Mouse (Mus musculus) neural tube, embryonic 11.5 days (tissue): ENCODE results near the gene Kbtbd3. TPM values are rescaled to one million over a fixed set of nuclear protein-coding genes. Genes with fewer than 3 reads are reported as not detected.
A peak's percentile ranks its signal among the peaks of the same experiment; 100 is the strongest.

ENCODE experiments used
- ATAC-seq: fragments of 200-750 bp; cut with Nextera tagmentation; 2 replicates; pipeline ENCODE4 v1.8.0; 2017; ENCODE audit warnings: moderate number of reproducible peaks, mild to moderate bottlenecking, moderate TSS enrichment, moderate library complexity; ENCODE audit not compliant: insufficient read depth, low FRiP score, low TSS enrichment
- DNase-seq: peaks from one replicate; pipeline ENCODE4 v3.0.0-alpha.2; 2015; ENCODE audit warnings: low spot score
- H3K27ac ChIP-seq: fragments of 300-500 bp; sonication (generic); 2 replicates; pipeline ENCODE4 v1.5.1; 2014; ENCODE audit warnings: low read depth, mild to moderate bottlenecking, low read length
- H3K27me3 ChIP-seq: fragments of 300-500 bp; sonication (generic); 2 replicates; pipeline ENCODE4 v1.6.1; 2014; ENCODE audit warnings: mild to moderate bottlenecking, low read length, mixed read lengths; ENCODE audit not compliant: control insufficient read depth, insufficient read depth
- H3K36me3 ChIP-seq: fragments of 300-500 bp; sonication (generic); 2 replicates; pipeline ENCODE4 v1.6.1; 2014; ENCODE audit warnings: mild to moderate bottlenecking, low read length, moderate library complexity, mixed read lengths; ENCODE audit not compliant: control insufficient read depth, insufficient read depth
- H3K4me1 ChIP-seq: fragments of 300-500 bp; sonication (generic); 2 replicates; pipeline ENCODE4 v1.6.1; 2014; ENCODE audit warnings: low read length, mixed read lengths; ENCODE audit not compliant: control insufficient read depth, insufficient read depth
- H3K4me2 ChIP-seq: fragments of 300-500 bp; sonication (generic); 2 replicates; pipeline ENCODE4 v1.6.1; 2014; ENCODE audit warnings: low read depth, mild to moderate bottlenecking, moderate library complexity
- H3K4me3 ChIP-seq: fragments of 300-500 bp; sonication (generic); 2 replicates; pipeline ENCODE4 v1.5.1; 2014; ENCODE audit warnings: low read depth, low read length
- H3K9ac ChIP-seq: fragments of 300-500 bp; sonication (generic); 2 replicates; pipeline ENCODE4 v1.6.1; 2014; ENCODE audit warnings: mild to moderate bottlenecking, low read length
- H3K9me3 ChIP-seq: fragments of 300-500 bp; sonication (generic); 2 replicates; pipeline ENCODE4 v1.6.1; 2016; ENCODE audit warnings: low read length; ENCODE audit not compliant: control insufficient read depth
- WGBS: fragments of 180-500 bp; shearing (Covaris S2); extraction: QIAGEN DNeasy Blood & Tissue Kit; methylation state at CpG from one replicate; pipeline ENCODE4 v1.1.7; 2014; 5-methylcytosine and 5-hydroxymethylcytosine counted together
- polyA plus RNA-seq: library from polyadenylated mRNA; unstranded; fragments of >200 nt; fragmentation: Nextera tagmentation; extraction: Ambion mirVana; gene quantifications from 2 replicates; pipeline ENCODE4 v1.2.1, GENCODE M21; 2014

The Kbtbd3 gene
- polyA plus RNA-seq, 1 experiment from 2014 or later: 6.6 TPM

DNA sequence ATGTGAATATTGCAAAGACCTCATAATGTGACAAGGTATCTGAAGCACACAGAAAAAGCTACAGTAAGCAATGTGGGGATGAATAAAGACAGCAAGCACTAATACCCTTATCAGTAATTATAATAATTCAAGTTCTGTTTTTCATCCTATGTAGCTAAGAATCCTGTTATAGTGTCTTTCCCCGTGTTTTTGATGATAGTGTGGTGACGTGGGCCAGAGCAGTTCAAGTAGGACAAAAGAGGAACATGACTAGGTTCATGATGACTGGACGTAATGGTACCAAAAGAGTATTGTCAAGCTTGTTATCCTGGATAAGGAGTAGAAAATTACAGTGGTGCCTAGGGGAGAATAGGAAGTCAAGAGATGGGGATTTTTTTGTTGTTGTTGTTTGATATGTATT lies 1.1 kb downstream of the Kbtbd3 start:
- no peak for DNase-seq
- no peaks in the 10 kb centered on the region for H3K27me3 ChIP-seq
- H3K4me1 ChIP-seq: no peaks in the 10 kb centered on the region
- WGBS: 82% methylated on average over 3 of the region's 3 CpGs
- no peak overlapping the region; the same call in 1 of the 2 replicates for H3K9ac ChIP-seq
- no peak for ATAC-seq
- H3K36me3 ChIP-seq: no peaks in the 10 kb centered on the region
- no peak overlapping the region for H3K27ac ChIP-seq
- no peaks in the 10 kb centered on the region for H3K9me3 ChIP-seq
- peak overlapping the region; percentile 55 for H3K4me3 ChIP-seq
- peak overlapping the region; percentile 69 for H3K4me2 ChIP-seq

DNA sequence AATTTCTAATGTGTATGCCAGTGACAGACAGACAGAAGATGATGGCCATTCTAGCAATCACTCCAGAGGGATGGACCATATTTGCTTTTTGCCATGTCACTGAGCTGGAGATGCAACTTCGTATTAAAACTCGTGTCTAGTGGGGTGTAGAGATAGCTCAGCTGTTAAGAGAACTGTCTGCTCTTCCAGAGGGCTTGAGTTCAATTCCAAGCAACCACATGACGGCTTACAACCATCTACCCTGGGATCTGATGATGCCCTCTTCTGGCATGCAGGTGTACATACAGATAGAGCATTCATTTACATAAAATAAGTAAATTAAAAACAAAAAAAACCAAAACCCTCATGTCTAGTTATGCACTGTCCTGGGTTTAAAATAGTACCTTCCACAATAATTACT lies 1.5 kb downstream of the Kbtbd3 start:
- Histone ChIP-seq H3K36me3 (no peaks in the 10 kb centered on the region), H3K4me3 (no peak overlapping the region), H3K9me3 (no peaks in the 10 kb centered on the region), H3K4me1 (no peaks in the 10 kb centered on the region), H3K27ac (no peak overlapping the region), H3K9ac (no peak overlapping the region), H3K27me3 (no peaks in the 10 kb centered on the region), H3K4me2 (no peak overlapping the region)
- 93% methylated on average over 3 of the region's 3 CpGs for WGBS
- ATAC-seq (no peak), DNase-seq (no peak)

DNA sequence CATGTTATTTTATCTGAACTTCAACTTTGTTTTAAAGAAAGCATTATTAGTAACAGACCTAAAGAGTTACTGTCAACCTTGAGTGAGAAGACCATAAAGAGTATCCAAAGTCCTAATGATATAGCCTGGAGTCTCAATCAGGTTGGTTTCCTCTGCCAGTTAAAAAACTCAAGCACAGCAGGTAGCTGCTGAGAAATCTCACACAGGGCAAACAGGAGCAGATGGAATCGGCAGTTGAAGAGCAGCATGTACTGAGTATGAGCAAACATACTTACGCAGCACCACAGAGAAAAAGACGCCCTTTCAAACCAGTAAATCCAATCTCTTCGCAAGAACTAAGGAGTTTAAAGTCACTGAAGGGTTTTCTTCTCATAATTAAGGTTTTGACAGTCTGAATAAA lies 4.3 kb downstream of the Kbtbd3 start:
- no peak for DNase-seq
- H3K27ac ChIP-seq: no peak overlapping the region
- no peak for ATAC-seq
- H3K9ac ChIP-seq: no peak overlapping the region
- H3K36me3 ChIP-seq: no peaks in the 10 kb centered on the region
- H3K27me3 ChIP-seq: no peaks in the 10 kb centered on the region
- H3K4me2 ChIP-seq: no peak overlapping the region
- no peak overlapping the region for H3K4me3 ChIP-seq
- H3K4me1 ChIP-seq: no peaks in the 10 kb centered on the region
- WGBS: 87% methylated on average over 4 of the region's 4 CpGs
- H3K9me3 ChIP-seq: no peaks in the 10 kb centered on the region

DNA sequence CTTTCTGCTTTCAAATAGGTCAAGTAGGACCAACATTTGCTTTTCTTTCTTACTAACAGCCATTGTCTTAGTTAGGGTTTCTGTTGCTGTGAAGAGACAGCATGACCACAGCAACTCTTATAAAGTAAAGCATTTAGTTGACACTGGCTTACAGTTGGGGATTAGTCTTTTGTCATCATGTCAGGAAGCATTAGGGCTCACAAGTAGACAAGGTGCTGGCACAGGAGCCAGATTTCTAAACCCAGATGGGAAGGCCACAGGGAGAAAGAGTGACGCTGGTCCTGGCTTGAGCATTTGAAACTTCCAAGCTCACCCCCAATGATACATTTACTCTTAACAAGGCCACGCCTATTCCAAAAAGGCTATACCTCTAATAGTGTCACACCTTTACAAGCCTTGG lies 6.1 kb downstream of the Kbtbd3 start:
- no peak overlapping the region for H3K4me3 ChIP-seq
- H3K4me1 ChIP-seq: no peaks in the 10 kb centered on the region
- H3K36me3 ChIP-seq: no peaks in the 10 kb centered on the region
- H3K9me3 ChIP-seq: no peaks in the 10 kb centered on the region
- H3K4me2 ChIP-seq: no peak overlapping the region
- 95% methylated on average over 2 of the region's 2 CpGs for WGBS
- DNase-seq (no peak), ATAC-seq (no peak)
- no peak overlapping the region for H3K9ac ChIP-seq
- no peaks in the 10 kb centered on the region for H3K27me3 ChIP-seq
- no peak overlapping the region for H3K27ac ChIP-seq

DNA sequence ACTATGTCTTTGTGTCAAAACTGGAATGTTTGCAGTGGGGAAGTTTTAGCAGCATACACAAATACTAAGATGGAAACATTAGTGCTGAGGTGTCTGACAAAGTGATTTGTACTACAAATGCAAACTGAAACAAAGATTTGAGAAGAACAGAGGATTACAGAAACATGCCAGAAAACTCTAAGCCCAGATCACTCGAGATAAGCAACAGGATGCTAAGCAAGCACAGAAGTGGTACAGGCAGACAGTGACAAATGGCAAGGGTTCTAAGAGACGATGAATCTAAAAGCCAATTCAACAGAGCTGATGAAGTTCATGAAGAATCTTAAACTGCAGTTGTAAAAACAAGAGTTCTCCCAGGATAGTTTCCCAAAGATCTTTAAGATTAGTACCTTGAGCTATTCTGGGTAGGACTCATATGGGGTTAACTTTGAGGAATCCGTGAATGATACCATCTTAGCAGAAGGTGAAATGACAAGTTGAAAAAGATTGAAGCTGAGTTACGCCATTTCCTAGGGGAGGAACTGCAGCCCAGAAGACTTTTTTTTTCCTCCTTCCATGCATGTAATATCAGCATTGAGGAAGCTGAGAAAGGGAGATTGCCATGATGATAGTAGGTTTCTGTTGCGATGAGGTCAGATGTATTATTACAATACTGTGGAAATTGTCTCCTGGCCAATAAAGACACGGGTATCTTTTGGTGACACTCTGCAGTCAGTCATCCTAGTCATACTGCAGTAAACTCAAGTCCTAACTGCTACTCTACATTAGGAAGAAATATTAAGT lies 9.5 kb downstream of the Kbtbd3 start:
- no peak overlapping the region for H3K27ac ChIP-seq
- no peak overlapping the region for H3K4me2 ChIP-seq
- no peaks in the 10 kb centered on the region for H3K9me3 ChIP-seq
- WGBS: 83% methylated on average over 6 of the region's 6 CpGs
- H3K27me3 ChIP-seq: no peaks in the 10 kb centered on the region
- no peaks in the 10 kb centered on the region for H3K4me1 ChIP-seq
- H3K4me3 ChIP-seq: no peak overlapping the region
- H3K9ac ChIP-seq: no peak overlapping the region
- H3K36me3 ChIP-seq: no peaks in the 10 kb centered on the region
- ATAC-seq (no peak), DNase-seq (no peak)

DNA sequence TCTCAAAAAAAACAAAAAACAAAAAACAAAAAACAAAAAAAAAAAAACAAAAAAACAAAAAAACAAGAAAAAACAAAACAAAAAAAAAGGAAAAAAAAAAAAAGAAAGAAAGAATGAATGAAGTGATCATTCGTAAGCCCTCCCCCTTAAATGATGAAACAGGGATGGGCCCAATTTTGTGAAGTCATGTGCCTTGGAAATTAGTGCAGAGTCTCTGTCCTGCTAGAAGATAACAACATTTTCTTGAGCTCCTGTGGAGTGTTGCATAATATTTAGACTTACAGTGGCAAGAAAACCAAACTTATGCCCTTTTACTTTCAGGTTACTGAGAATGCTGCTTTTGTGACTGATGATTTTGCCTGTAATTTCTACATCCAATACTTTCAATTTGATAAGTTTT lies 43.5 kb downstream of the Kbtbd3 start:
- DNase-seq (no peak), ATAC-seq (no peak)
- H3K9me3 ChIP-seq: no peaks in the 10 kb centered on the region
- H3K9ac ChIP-seq: no peak overlapping the region
- no peaks in the 10 kb centered on the region for H3K36me3 ChIP-seq
- 97% methylated on average over 1 of the region's 1 CpGs for WGBS
- H3K4me2 ChIP-seq: no peak overlapping the region
- H3K27me3 ChIP-seq: no peaks in the 10 kb centered on the region
- no peak overlapping the region for H3K27ac ChIP-seq
- H3K4me3 ChIP-seq: no peak overlapping the region
- H3K4me1 ChIP-seq: no peaks in the 10 kb centered on the region

DNA sequence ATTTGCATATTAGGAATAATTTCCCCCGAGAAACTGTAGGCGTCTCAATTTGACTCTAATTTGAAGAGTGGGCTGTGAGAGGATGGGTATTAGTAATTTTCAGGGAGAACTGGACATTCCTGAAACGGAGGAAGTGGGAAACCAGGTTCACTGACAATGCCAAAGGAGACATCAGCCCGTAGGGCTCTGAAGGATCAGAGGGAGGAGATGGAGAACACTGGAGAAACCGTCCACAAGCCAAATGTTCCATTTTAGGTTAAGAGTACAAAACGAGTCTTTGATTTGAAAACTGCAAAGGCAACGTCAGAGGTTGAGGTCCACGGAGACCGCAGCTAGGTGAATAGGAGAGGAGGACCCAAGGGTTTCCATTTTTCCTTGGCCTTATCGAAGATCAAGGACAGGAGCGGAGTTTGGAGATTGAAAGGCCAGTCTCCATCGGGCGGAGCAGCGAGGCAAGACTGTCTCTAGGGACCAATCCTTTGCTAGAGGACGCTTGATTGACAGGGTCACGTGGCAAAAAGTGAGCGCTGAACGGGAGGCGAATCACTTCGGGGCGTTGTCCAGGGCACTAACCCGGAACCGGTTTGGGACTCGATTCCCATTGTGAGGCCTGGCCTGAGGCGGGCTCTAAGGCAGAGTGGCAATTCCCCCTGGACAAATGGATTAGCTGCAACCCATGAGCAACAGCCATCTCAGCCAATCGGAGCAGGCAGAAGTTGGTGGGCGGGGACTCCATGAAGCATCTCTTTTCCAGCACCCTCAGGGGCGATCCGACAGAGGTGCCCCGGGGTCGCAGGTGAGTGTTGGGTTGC lies 66.4 kb downstream of the Kbtbd3 start, which contains the start of gene Msantd4:
Gene Msantd4, plus strand, starts transcription at position 735 of the 812 bp plus-strand sequence.
- H3K4me1 ChIP-seq: no peaks in the 10 kb centered on the region
- no peaks in the 10 kb centered on the region for H3K27me3 ChIP-seq
- DNase-seq (peak; percentile 96), ATAC-seq (peak; percentile 100)
- peak within 1 kb of the TSS; percentile 70 for H3K4me3 ChIP-seq
- peak within 1 kb of the TSS; percentile 67 for H3K9ac ChIP-seq
- peak within 1 kb of the TSS; percentile 54 for H3K4me2 ChIP-seq
- H3K36me3 ChIP-seq: no peaks in the 10 kb centered on the region
- WGBS: 4% methylated on average over 31 of the region's 31 CpGs
- H3K9me3 ChIP-seq: no peaks in the 10 kb centered on the region
- H3K27ac ChIP-seq: peak within 1 kb of the TSS; percentile 62

DNA sequence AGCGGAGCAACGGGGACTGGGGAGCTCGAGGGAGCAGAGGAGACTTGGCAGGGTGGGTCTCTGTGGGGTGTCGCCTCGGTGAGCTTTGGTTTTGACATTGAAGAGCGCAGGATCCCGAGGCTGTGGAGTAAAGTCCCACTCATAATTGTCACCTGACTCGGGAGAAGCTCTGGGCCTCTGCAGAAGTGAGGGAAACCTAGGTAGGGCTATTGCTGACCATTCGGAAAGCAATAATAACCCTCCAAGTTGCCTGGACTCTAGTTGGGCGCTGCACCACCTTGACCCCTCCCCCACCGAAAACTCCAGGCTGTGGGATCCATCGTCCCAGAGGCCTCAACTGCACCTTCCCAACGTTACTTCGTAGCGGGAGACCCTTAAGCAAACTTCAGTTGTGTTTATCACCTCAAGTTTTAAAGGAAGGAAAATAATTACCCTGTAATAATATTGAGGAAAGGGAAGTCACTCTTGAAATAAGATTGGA lies 67.0 kb downstream of the Kbtbd3 start:
- no peaks in the 10 kb centered on the region for H3K36me3 ChIP-seq
- no peak overlapping the region for H3K27ac ChIP-seq
- H3K9ac ChIP-seq: peak overlapping the region; percentile 67
- ATAC-seq: peak; percentile 55
- no peaks in the 10 kb centered on the region for H3K4me1 ChIP-seq
- no peak for DNase-seq
- H3K4me3 ChIP-seq: peak overlapping the region; percentile 70
- no peaks in the 10 kb centered on the region for H3K27me3 ChIP-seq
- H3K4me2 ChIP-seq: peak overlapping the region; percentile 54
- H3K9me3 ChIP-seq: no peaks in the 10 kb centered on the region
- WGBS: 0% methylated on average over 15 of the region's 15 CpGs
